Mouse (Mus musculus) hindbrain, embryonic 14.5 days (tissue): ENCODE data around the gene Tbx15. TPM values are rescaled to one million over a fixed set of nuclear protein-coding genes. Genes with fewer than 3 reads are reported as not detected.
A peak's percentile ranks its signal among the peaks of the same experiment; 100 is the strongest.

Source experiments
- ATAC-seq: fragments of 200-750 bp; cut with Nextera tagmentation; 2 replicates; pipeline ENCODE4 v1.8.0; 2017; ENCODE audit warnings: moderate number of reproducible peaks, mild to moderate bottlenecking, moderate TSS enrichment, moderate library complexity; ENCODE audit not compliant: low FRiP score
- DNase-seq: peaks from one replicate; pipeline ENCODE4 v3.0.0-alpha.2; 2015; ENCODE audit warnings: low spot score
- H3K27ac ChIP-seq: fragments of 300-500 bp; sonication (generic); 2 replicates; pipeline ENCODE4 v1.5.1; 2014; ENCODE audit warnings: mild to moderate bottlenecking, moderate library complexity
- H3K27me3 ChIP-seq: fragments of 300-500 bp; sonication (generic); 2 replicates; pipeline ENCODE4 v1.6.1; 2014; ENCODE audit warnings: mild to moderate bottlenecking, low read length, mixed read lengths; ENCODE audit not compliant: control insufficient read depth, insufficient read depth
- H3K36me3 ChIP-seq: fragments of 300-500 bp; sonication (generic); replicated peaks from 2 replicates; pipeline ENCODE4 v1.6.1; 2014; ENCODE audit not compliant: control insufficient read depth, insufficient read depth
- H3K4me1 ChIP-seq: fragments of 300-500 bp; sonication (generic); replicated peaks from 2 replicates; pipeline ENCODE4 v1.6.1; 2014; ENCODE audit warnings: antibody characterized with exemption, low read length, mixed read lengths; ENCODE audit not compliant: control insufficient read depth, insufficient read depth
- H3K4me2 ChIP-seq: fragments of 300-500 bp; sonication (generic); replicated peaks from 2 replicates; pipeline ENCODE4 v1.6.1; 2014; ENCODE audit warnings: mild to moderate bottlenecking, moderate library complexity
- H3K4me3 ChIP-seq: fragments of 300-500 bp; sonication (generic); replicated peaks from 2 replicates; pipeline ENCODE4 v1.5.1; 2014; ENCODE audit warnings: mild to moderate bottlenecking, low read length
- H3K9ac ChIP-seq: fragments of 300-500 bp; sonication (generic); 2 replicates; pipeline ENCODE4 v1.6.1; 2014
- H3K9me3 ChIP-seq: fragments of 300-500 bp; sonication (generic); 2 replicates; pipeline ENCODE4 v1.6.1; 2016; ENCODE audit warnings: low read length; ENCODE audit not compliant: control insufficient read depth
- WGBS: fragments of 180-500 bp; shearing (Covaris S2); extraction: QIAGEN DNeasy Blood & Tissue Kit; methylation state at CpG from one replicate; pipeline ENCODE4 v1.1.7; 2014; 5-methylcytosine and 5-hydroxymethylcytosine counted together
- polyA plus RNA-seq: library from polyadenylated mRNA; unstranded; fragments of >200 nt; fragmentation: Nextera tagmentation; extraction: Ambion mirVana; gene quantifications from 2 replicates; pipeline ENCODE4 v1.2.1, GENCODE M21; 2014

Gene Tbx15
- polyA plus RNA-seq, 1 experiment from 2014 or later: 0.32 TPM

GRCm38 (mm10) chr3:99235116-99235803 lies 4.9 kb upstream of the Tbx15 start:
- no peaks in the 10 kb centered on the region for H3K4me1 ChIP-seq
- H3K9me3 ChIP-seq: no peaks in the 10 kb centered on the region
- no peak overlapping the region for H3K27ac ChIP-seq
- peaks cover 85% of the 10 kb centered on the region for H3K27me3 ChIP-seq
- ATAC-seq (no peak), DNase-seq (no peak)
- no peaks in the 10 kb centered on the region for H3K36me3 ChIP-seq
- no peak overlapping the region for H3K4me3 ChIP-seq
- WGBS: 2% methylated on average over 23 of the region's 23 CpGs
- no peak overlapping the region for H3K9ac ChIP-seq
- H3K4me2 ChIP-seq: no peak overlapping the region

DNA sequence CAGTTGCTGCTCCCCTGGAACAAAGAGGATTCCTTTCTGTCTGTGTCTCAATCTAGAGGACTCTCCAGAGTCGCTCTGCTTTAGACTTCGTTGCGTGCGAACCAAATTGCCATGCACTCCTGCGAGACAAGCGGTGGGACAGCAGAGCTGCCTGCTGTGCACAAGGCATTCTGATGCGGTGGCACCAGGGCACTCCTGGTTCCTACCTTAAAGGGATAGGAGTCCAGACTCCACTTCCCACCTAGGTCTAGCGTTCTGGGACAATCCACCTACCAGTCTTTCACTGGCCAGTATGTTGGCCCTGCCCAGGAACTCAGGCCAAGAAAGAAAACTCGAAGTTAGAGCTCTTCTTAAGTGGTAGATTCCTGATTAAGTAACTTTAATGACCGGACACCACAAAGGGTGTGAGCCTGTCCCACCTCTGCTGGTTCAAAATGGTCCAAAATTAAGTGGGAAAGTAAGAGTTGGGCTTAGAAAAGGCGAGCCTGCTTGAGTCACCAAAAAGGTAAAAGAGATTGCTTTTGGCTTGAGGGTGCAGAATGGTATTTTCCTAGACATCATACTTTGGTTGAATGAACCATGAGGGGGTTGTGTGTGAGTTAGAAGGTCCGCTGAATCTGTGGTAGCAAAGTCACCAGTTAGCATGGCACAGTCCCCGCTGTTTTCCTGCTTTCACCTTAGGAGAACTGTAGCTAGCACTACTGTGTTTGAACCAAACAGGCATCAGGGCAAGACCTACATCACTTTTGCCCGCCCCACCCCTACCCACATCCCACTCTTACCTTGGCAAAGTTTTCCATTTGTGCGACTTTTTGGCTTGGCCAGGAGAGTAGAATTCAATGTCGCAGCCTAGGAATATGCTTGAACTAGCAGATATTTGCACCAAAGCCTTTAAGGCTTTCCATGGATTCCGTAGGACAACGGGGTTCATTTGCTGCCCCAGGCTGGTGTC lies 4.1 kb upstream of the Tbx15 start:
- no peak overlapping the region for H3K4me3 ChIP-seq
- 3% methylated on average over 18 of the region's 18 CpGs for WGBS
- no peak for DNase-seq
- no peaks in the 10 kb centered on the region for H3K36me3 ChIP-seq
- H3K27ac ChIP-seq: no peak overlapping the region
- H3K4me2 ChIP-seq: no peak overlapping the region
- H3K27me3 ChIP-seq: peaks cover 93% of the 10 kb centered on the region
- no peak overlapping the region for H3K9ac ChIP-seq
- ATAC-seq: no peak
- H3K4me1 ChIP-seq: no peaks in the 10 kb centered on the region
- H3K9me3 ChIP-seq: no peaks in the 10 kb centered on the region

GRCm38 (mm10) chr3:99238691-99239090 lies 1.5 kb upstream of the Tbx15 start:
- Histone ChIP-seq H3K36me3 (no peaks in the 10 kb centered on the region), H3K4me2 (no peak overlapping the region), H3K27me3 (peaks cover 99% of the 10 kb centered on the region), H3K4me3 (no peak overlapping the region), H3K9ac (no peak overlapping the region), H3K9me3 (no peaks in the 10 kb centered on the region), H3K4me1 (no peaks in the 10 kb centered on the region), H3K27ac (no peak overlapping the region)
- ATAC-seq: no peak
- no peak for DNase-seq
- 6% methylated on average over 1 of the region's 1 CpGs for WGBS

GRCm38 (mm10) chr3:99239301-99240045 lies 708 bp upstream of the Tbx15 start:
- Histone ChIP-seq H3K4me1 (no peaks in the 10 kb centered on the region), H3K9me3 (no peaks in the 10 kb centered on the region), H3K27ac (no peak overlapping the region), H3K9ac (no peak overlapping the region), H3K36me3 (no peaks in the 10 kb centered on the region), H3K4me2 (no peak overlapping the region), H3K27me3 (peaks cover 99% of the 10 kb centered on the region), H3K4me3 (no peak overlapping the region)
- ATAC-seq (no peak), DNase-seq (no peak)
- WGBS: 2% methylated on average over 20 of the region's 20 CpGs

GRCm38 (mm10) chr3:99240811-99241738 lies 894 bp downstream of the Tbx15 start:
- H3K4me1 ChIP-seq: no peaks in the 10 kb centered on the region
- no peak overlapping the region for H3K4me2 ChIP-seq
- ATAC-seq (no peak), DNase-seq (no peak)
- no peaks in the 10 kb centered on the region for H3K36me3 ChIP-seq
- WGBS: under 1% methylated on average over 50 of the region's 50 CpGs
- H3K27me3 ChIP-seq: peaks cover 99% of the 10 kb centered on the region
- H3K4me3 ChIP-seq: peak overlapping the region; percentile 6; the same call in 1 of the 2 replicates
- no peak overlapping the region for H3K27ac ChIP-seq
- H3K9ac ChIP-seq: no peak overlapping the region
- H3K9me3 ChIP-seq: no peaks in the 10 kb centered on the region

- Histone ChIP-seq H3K4me1 (no peaks in the 10 kb centered on the region), H3K36me3 (no peaks in the 10 kb centered on the region), H3K27ac (no peak overlapping the region), H3K4me2 (no peak overlapping the region), H3K9ac (no peak overlapping the region), H3K9me3 (no peaks in the 10 kb centered on the region), H3K27me3 (peaks cover 99% of the 10 kb centered on the region), H3K4me3 (no peak overlapping the region)
- WGBS: 2% methylated on average over 8 of the region's 8 CpGs
- ATAC-seq (no peak), DNase-seq (no peak)
Measured at GRCm38 (mm10) chr3:99242481-99242880, 2.3 kb downstream of the Tbx15 start.

DNA sequence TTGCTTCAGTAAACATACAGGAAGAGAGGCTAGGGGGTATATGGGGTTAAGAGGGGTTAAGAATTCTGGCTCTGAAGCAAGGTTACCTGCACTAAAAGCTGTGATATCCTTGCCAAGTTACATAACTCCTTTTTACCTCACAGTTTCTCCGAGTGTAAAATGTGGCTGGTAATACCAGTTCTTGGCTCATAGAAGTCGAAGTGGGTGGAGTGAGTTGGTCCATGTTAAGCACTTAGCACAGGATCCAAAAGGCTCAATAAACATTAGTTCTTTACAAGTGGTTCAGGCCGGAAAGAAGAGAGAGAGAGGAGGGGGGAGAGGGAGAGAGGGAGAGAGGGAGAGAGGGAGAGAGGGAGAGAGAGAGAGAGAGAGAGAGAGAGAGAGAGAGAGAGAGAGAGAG lies 5.2 kb downstream of the Tbx15 start:
- peaks cover 99% of the 10 kb centered on the region for H3K27me3 ChIP-seq
- ATAC-seq (no peak), DNase-seq (no peak)
- no peak overlapping the region for H3K9ac ChIP-seq
- H3K9me3 ChIP-seq: no peaks in the 10 kb centered on the region
- 28% methylated on average over 3 of the region's 3 CpGs for WGBS
- H3K4me2 ChIP-seq: no peak overlapping the region
- no peaks in the 10 kb centered on the region for H3K4me1 ChIP-seq
- H3K4me3 ChIP-seq: no peak overlapping the region
- no peaks in the 10 kb centered on the region for H3K36me3 ChIP-seq
- H3K27ac ChIP-seq: no peak overlapping the region

DNA sequence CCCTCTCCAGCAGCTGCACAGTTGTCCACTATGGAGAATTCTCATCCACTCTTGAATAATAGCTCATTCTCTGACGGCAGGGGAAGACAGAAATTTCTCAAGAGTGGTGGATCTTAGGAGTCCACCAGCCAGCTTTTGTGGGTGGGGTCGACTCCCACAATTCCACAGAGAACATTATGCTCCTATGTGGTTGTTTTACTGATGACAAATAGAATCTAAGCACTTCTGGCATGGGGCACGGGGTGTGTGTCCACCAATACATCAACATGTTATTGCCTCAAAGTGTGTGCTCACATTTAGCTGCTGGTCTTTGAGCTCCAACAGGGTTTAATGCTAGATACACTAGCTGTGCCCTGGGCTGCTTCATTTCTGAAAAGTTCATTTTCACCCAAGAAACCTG lies 6.4 kb downstream of the Tbx15 start:
- Histone ChIP-seq H3K9ac (no peak overlapping the region), H3K9me3 (no peaks in the 10 kb centered on the region), H3K27ac (no peak overlapping the region), H3K4me3 (no peak overlapping the region), H3K4me2 (no peak overlapping the region), H3K4me1 (no peaks in the 10 kb centered on the region), H3K27me3 (peaks cover 99% of the 10 kb centered on the region), H3K36me3 (no peaks in the 10 kb centered on the region)
- 39% methylated on average over 3 of the region's 3 CpGs for whole genome bisulfite sequencing
- DNase-seq (no peak), ATAC-seq (no peak)
